Comparison of ENCODE assay signal across 8 mouse cellular contexts in genomic region chr13:54575489-54575888, GRCm38 (mm10). TPM values are rescaled to one million over a fixed set of nuclear protein-coding genes. Genes with fewer than 3 reads are reported as not detected.
A peak's percentile ranks its signal among the peaks of the same experiment; 100 is the strongest.
DNase-seq lines count a peak whose midpoint lies in the region; ATAC-seq and TF ChIP-seq lines count a peak whose summit lies in the region.

No protein-coding gene starts in this region.

- no peaks in the 10 kb centered on the region for H3K27me3 ChIP-seq in heart, embryonic 11.5 days (ENCODE audit: control insufficient read depth, insufficient read depth, low read length)
- peaks cover 9% of the 10 kb centered on the region for H3K27me3 ChIP-seq in CH12.LX (replicated peaks)
- peaks cover 19% of the 10 kb centered on the region for H3K27me3 ChIP-seq in forebrain, embryonic 10.5 days (ENCODE audit: poor library complexity, severe bottlenecking)
- H3K27me3 ChIP-seq in limb, embryonic 15.5 days: peaks cover 3% of the 10 kb centered on the region; the same call in 1 of the 2 replicates
- H3K27me3 ChIP-seq in stomach, postnatal 0 days (ENCODE audit: control insufficient read depth, insufficient read depth, low read length): no peaks in the 10 kb centered on the region

- H3K9ac ChIP-seq in heart, embryonic 11.5 days (ENCODE audit: low read depth, low read length): peak overlapping the region; percentile 90
- H3K9ac ChIP-seq in CH12.LX (ENCODE audit: insufficient read depth, low read depth): peak overlapping the region; percentile 78
- peak overlapping the region; percentile 86 for H3K9ac ChIP-seq in limb, embryonic 15.5 days
- H3K9ac ChIP-seq in stomach, postnatal 0 days (ENCODE audit: low read length): peak overlapping the region; percentile 83

- no peak for TF ChIP-seq RAD21 in CH12.LX (IDR thresholded peaks at IDR 0.05; ENCODE audit: low read depth, low read length)

- in situ Hi-C loops in CH12.LX (cut with MboI; ENCODE audit: low pct_ligation_motif_present, low pct_unique_long_range_greater_than_20kb, low sequenced_read_pairs): no loop called here

- no peak; the same call in 1 of the 2 replicates for ATAC-seq in heart, embryonic 11.5 days (replicated peaks; ENCODE audit: insufficient number of reproducible peaks, low FRiP score, low TSS enrichment)
- ATAC-seq in limb, embryonic 15.5 days (ENCODE audit: insufficient number of reproducible peaks, low FRiP score, low TSS enrichment, low read depth): no peak; the same call in 1 of the 2 replicates
- ATAC-seq in stomach, postnatal 0 days (ENCODE audit: low FRiP score, low TSS enrichment): no peak

- peaks cover 7% of the 10 kb centered on the region; the same call in 1 of the 2 replicates for H3K4me1 ChIP-seq in heart, embryonic 11.5 days (ENCODE audit: control insufficient read depth, insufficient read depth, low read length)
- H3K4me1 ChIP-seq in CH12.LX (ENCODE audit: control insufficient read depth in 1 of 2, insufficient read depth in 2 of 2): peaks cover 13 to 21% of the 10 kb centered on the region in 2 experiments; a peak in 3 of 4 replicates
- H3K4me1 ChIP-seq in forebrain, embryonic 10.5 days: peaks cover 38% of the 10 kb centered on the region
- peaks cover 16% of the 10 kb centered on the region for H3K4me1 ChIP-seq in limb, embryonic 15.5 days
- H3K4me1 ChIP-seq in stomach, postnatal 0 days (replicated peaks; ENCODE audit: control insufficient read depth, insufficient read depth): peaks cover 4% of the 10 kb centered on the region; the same call in 1 of the 2 replicates

- H3K9me3 ChIP-seq in heart, embryonic 11.5 days (replicated peaks; ENCODE audit: control insufficient read depth, low read length): no peaks in the 10 kb centered on the region
- no peaks in the 10 kb centered on the region for H3K9me3 ChIP-seq in CH12.LX (replicated peaks; ENCODE audit: low read length)
- H3K9me3 ChIP-seq in forebrain, embryonic 10.5 days: no peaks in the 10 kb centered on the region
- no peaks in the 10 kb centered on the region for H3K9me3 ChIP-seq in limb, embryonic 15.5 days
- H3K9me3 ChIP-seq in stomach, postnatal 0 days (ENCODE audit: control insufficient read depth, low read length): no peaks in the 10 kb centered on the region

- DNase-seq in heart, postnatal 10 days: no peak
- DNase-seq in CH12.LX (ENCODE audit: extremely low read depth): no peak
- peak; percentile 30 for DNase-seq in forebrain, embryonic 10.5 days (ENCODE audit: extremely low spot score, low spot score)
- DNase-seq in stomach, postnatal 0 days (ENCODE audit: low spot score): peak; percentile 27
- DNase-seq in cerebellum, adult 11 months: no peak
- no peak for DNase-seq in urinary bladder, postnatal 10 days (ENCODE audit: low spot score)

- no peak for TF ChIP-seq CTCF in CH12.LX (conservative IDR thresholded peaks at IDR 0.05 in 1 of 2, IDR thresholded peaks at IDR 0.05 in 1 of 2; ENCODE audit: low read depth in 2 of 2, low read length in 2 of 2)
- TF ChIP-seq CTCF in stomach, postnatal 0 days (IDR thresholded peaks at IDR 0.05; ENCODE audit: low read depth): no peak

- H3K36me3 ChIP-seq in heart, embryonic 11.5 days (ENCODE audit: control insufficient read depth, insufficient read depth, low read length): peaks cover 5% of the 10 kb centered on the region; the same call in 1 of the 2 replicates
- peaks cover 2 to 15% of the 10 kb centered on the region in 2 experiments for H3K36me3 ChIP-seq in CH12.LX (replicated peaks in 1 of 2; ENCODE audit: control insufficient read depth in 1 of 2, insufficient read depth in 1 of 2, low read length in 1 of 2)
- peaks cover 45% of the 10 kb centered on the region for H3K36me3 ChIP-seq in forebrain, embryonic 10.5 days (replicated peaks)
- peaks cover 36% of the 10 kb centered on the region for H3K36me3 ChIP-seq in limb, embryonic 15.5 days
- no peaks in the 10 kb centered on the region for H3K36me3 ChIP-seq in stomach, postnatal 0 days (ENCODE audit: control insufficient read depth, insufficient read depth, low read length)

- peak overlapping the region; percentile 94 for H3K4me3 ChIP-seq in heart, embryonic 11.5 days (ENCODE audit: low read depth, low read length)
- H3K4me3 ChIP-seq in CH12.LX (replicated peaks in 1 of 3; ENCODE audit: low read depth in 2 of 3, low read length in 2 of 3, poor library complexity in 1 of 3): peak overlapping the region; percentile 47 to 83 (median 65)
- peak overlapping the region; percentile 88 for H3K4me3 ChIP-seq in forebrain, embryonic 10.5 days
- peak overlapping the region; percentile 97 for H3K4me3 ChIP-seq in limb, embryonic 15.5 days
- peak overlapping the region; percentile 92 for H3K4me3 ChIP-seq in stomach, postnatal 0 days (ENCODE audit: low read depth, low read length)

- WGBS in heart, embryonic 11.5 days (ENCODE audit: insufficient replicate concordance): 3% methylated on average over 19 of the region's 19 CpGs
- WGBS in forebrain, embryonic 10.5 days: 5% methylated on average over 19 of the region's 19 CpGs
- 1% methylated on average over 19 of the region's 19 CpGs for WGBS in limb, embryonic 15.5 days
- 1% methylated on average over 19 of the region's 19 CpGs for WGBS in stomach, postnatal 0 days

- H3K27ac ChIP-seq in heart, embryonic 11.5 days (ENCODE audit: low read depth, low read length): peak overlapping the region; percentile 82; the same call in 1 of the 2 replicates
- H3K27ac ChIP-seq in CH12.LX (ENCODE audit: insufficient read depth, low read depth): no peak overlapping the region
- H3K27ac ChIP-seq in forebrain, embryonic 10.5 days: peak overlapping the region; percentile 93
- peak overlapping the region; percentile 84; the same call in 1 of the 2 replicates for H3K27ac ChIP-seq in limb, embryonic 15.5 days
- H3K27ac ChIP-seq in stomach, postnatal 0 days (replicated peaks): peak overlapping the region; percentile 83

- H3K4me2 ChIP-seq in heart, embryonic 11.5 days: peak overlapping the region; percentile 90
- peak overlapping the region; percentile 72 for H3K4me2 ChIP-seq in CH12.LX (ENCODE audit: insufficient read depth, low read depth, poor library complexity, severe bottlenecking)
- peak overlapping the region; percentile 86 for H3K4me2 ChIP-seq in limb, embryonic 15.5 days
- peak overlapping the region; percentile 90 for H3K4me2 ChIP-seq in stomach, postnatal 0 days (replicated peaks; ENCODE audit: low read depth)

- intact Hi-C loops in heart, postnatal 10 days (cut with DNase I): loop anchor here (5.0 kb wide), 1 partner anchor 47 kb away; the partner anchor contains the start of gene Faf2

- TF ChIP-seq EP300 in CH12.LX (IDR thresholded peaks at IDR 0.05; ENCODE audit: low read length): no peak
- TF ChIP-seq EP300 in stomach, postnatal 0 days (optimal IDR thresholded peaks at IDR 0.05): no peak

- no peak for TF ChIP-seq POLR2A in CH12.LX (IDR thresholded peaks at IDR 0.05; ENCODE audit: low read depth, low read length)

- H3K79me2 ChIP-seq in CH12.LX (replicated peaks; ENCODE audit: control insufficient read depth, extremely low read depth, insufficient read depth, poor library complexity, severe bottlenecking): no peaks in the 10 kb centered on the region

- dilution Hi-C loops in CH12.LX (cut with MboI; ENCODE audit: extremely low pct_ligation_motif_present, extremely low pct_unique_long_range_greater_than_20kb, low sequenced_read_pairs): no loop called here

RNA-seq across cellular contexts. Expression of gene Arl10, which starts 0.7 kb away (rescaled TPM):
- 17.6 and 18.4 TPM in 2 replicates for polyA plus RNA-seq in heart, embryonic 11.5 days (2014; fragmentation: Nextera tagmentation; extraction: Ambion mirVana)
- total RNA-seq in heart, postnatal 10 days (2021): 10 to 100 TPM in 1 of 2 experiments, 1 to 10 TPM in 1; 9.6 to 11.3 TPM
- total RNA-seq in CH12.LX (2012; rRNA removed) (14.6 and 17.4 TPM in 2 replicates), CH12.LX (2014; rRNA removed) (1.7 TPM in 2 replicates)
- polyA plus RNA-seq in CH12.LX (2012; ENCODE audit: insufficient read length, low read depth): 2.5 and 2.9 TPM in 2 replicates
- 23.3 and 26.5 TPM in 2 replicates for polyA plus RNA-seq in forebrain, embryonic 10.5 days (2016; fragmentation: Nextera tagmentation; extraction: Ambion mirVana)
- polyA plus RNA-seq in limb, embryonic 15.5 days (2015; fragmentation: Nextera tagmentation; extraction: Ambion mirVana): 24.5 and 27.0 TPM in 2 replicates
- polyA plus RNA-seq in stomach, postnatal 0 days (2015; fragmentation: Nextera tagmentation; extraction: Ambion mirVana): 13.3 and 14.4 TPM in 2 replicates

RNA-seq across cellular contexts. Expression of gene 4833439L19Rik, which starts 10.3 kb away (rescaled TPM):
- 126 and 137 TPM in 2 replicates for polyA plus RNA-seq in heart, embryonic 11.5 days (2014; fragmentation: Nextera tagmentation; extraction: Ambion mirVana)
- total RNA-seq in heart, postnatal 10 days (2021): 100 to 1,000 TPM in 1 of 2 experiments, 10 to 100 TPM in 1; 99.0 to 105 TPM
- total RNA-seq in CH12.LX (2012; rRNA removed) (25.0 and 26.4 TPM in 2 replicates), CH12.LX (2014; rRNA removed) (23.1 and 23.5 TPM in 2 replicates)
- 23.0 and 23.5 TPM in 2 replicates for polyA plus RNA-seq in CH12.LX (2012; ENCODE audit: insufficient read length, low read depth)
- polyA plus RNA-seq in forebrain, embryonic 10.5 days (2016; fragmentation: Nextera tagmentation; extraction: Ambion mirVana): 201 and 202 TPM in 2 replicates
- 128 and 133 TPM in 2 replicates for polyA plus RNA-seq in limb, embryonic 15.5 days (2015; fragmentation: Nextera tagmentation; extraction: Ambion mirVana)
- 87.0 and 96.8 TPM in 2 replicates for polyA plus RNA-seq in stomach, postnatal 0 days (2015; fragmentation: Nextera tagmentation; extraction: Ambion mirVana)

RNA-seq across cellular contexts. Expression of gene Nop16, which starts 14.4 kb away (rescaled TPM):
- polyA plus RNA-seq in heart, embryonic 11.5 days (2014; fragmentation: Nextera tagmentation; extraction: Ambion mirVana): 61.8 and 65.6 TPM in 2 replicates
- 10 to 100 TPM; 17.0 to 20.0 TPM for total RNA-seq in heart, postnatal 10 days (2021)
- 100 and 137 TPM in 2 replicates for total RNA-seq in CH12.LX (2012; rRNA removed)
- 127 and 132 TPM in 2 replicates for total RNA-seq in CH12.LX (2014; rRNA removed)
- polyA plus RNA-seq in CH12.LX (2012; ENCODE audit: insufficient read length, low read depth): 187 and 197 TPM in 2 replicates
- 99.8 and 111 TPM in 2 replicates for polyA plus RNA-seq in forebrain, embryonic 10.5 days (2016; fragmentation: Nextera tagmentation; extraction: Ambion mirVana)
- polyA plus RNA-seq in limb, embryonic 15.5 days (2015; fragmentation: Nextera tagmentation; extraction: Ambion mirVana): 91.5 and 102 TPM in 2 replicates
- 51.2 and 53.5 TPM in 2 replicates for polyA plus RNA-seq in stomach, postnatal 0 days (2015; fragmentation: Nextera tagmentation; extraction: Ambion mirVana)

RNA-seq across cellular contexts. Expression of gene Higd2a, which starts 14.5 kb away (rescaled TPM):
- 225 and 241 TPM in 2 replicates for polyA plus RNA-seq in heart, embryonic 11.5 days (2014; fragmentation: Nextera tagmentation; extraction: Ambion mirVana)
- total RNA-seq in heart, postnatal 10 days (2021): 100 to 1,000 TPM; 236 to 244 TPM
- 75.7 and 86.0 TPM in 2 replicates for total RNA-seq in CH12.LX (2012; rRNA removed)
- 44.2 and 51.6 TPM in 2 replicates for total RNA-seq in CH12.LX (2014; rRNA removed)
- 89.8 and 106 TPM in 2 replicates for polyA plus RNA-seq in CH12.LX (2012; ENCODE audit: insufficient read length, low read depth)
- 143 and 144 TPM in 2 replicates for polyA plus RNA-seq in forebrain, embryonic 10.5 days (2016; fragmentation: Nextera tagmentation; extraction: Ambion mirVana)
- 148 and 153 TPM in 2 replicates for polyA plus RNA-seq in limb, embryonic 15.5 days (2015; fragmentation: Nextera tagmentation; extraction: Ambion mirVana)
- polyA plus RNA-seq in stomach, postnatal 0 days (2015; fragmentation: Nextera tagmentation; extraction: Ambion mirVana): 282 and 289 TPM in 2 replicates

RNA-seq across cellular contexts. Expression of gene Cltb, which starts 35.7 kb away (rescaled TPM):
- polyA plus RNA-seq in heart, embryonic 11.5 days (2014; fragmentation: Nextera tagmentation; extraction: Ambion mirVana): 38.6 and 39.5 TPM in 2 replicates
- total RNA-seq in heart, postnatal 10 days (2021): 100 to 1,000 TPM in 1 of 2 experiments, 10 to 100 TPM in 1; 99.4 to 103 TPM
- 17.9 and 18.9 TPM in 2 replicates for total RNA-seq in CH12.LX (2012; rRNA removed)
- total RNA-seq in CH12.LX (2014; rRNA removed): 9.2 and 10.2 TPM in 2 replicates
- 19.5 and 27.2 TPM in 2 replicates for polyA plus RNA-seq in CH12.LX (2012; ENCODE audit: insufficient read length, low read depth)
- polyA plus RNA-seq in forebrain, embryonic 10.5 days (2016; fragmentation: Nextera tagmentation; extraction: Ambion mirVana): 12.4 and 15.3 TPM in 2 replicates
- polyA plus RNA-seq in limb, embryonic 15.5 days (2015; fragmentation: Nextera tagmentation; extraction: Ambion mirVana): 87.6 and 96.9 TPM in 2 replicates
- polyA plus RNA-seq in stomach, postnatal 0 days (2015; fragmentation: Nextera tagmentation; extraction: Ambion mirVana): 156 and 160 TPM in 2 replicates

Comparison
In these comparisons a context has a peak if more than half of its experiments do, and no peak if none do; other contexts are left out.
1. DNase-seq: peak in forebrain, embryonic 10.5 days (single experiment) and stomach, postnatal 0 days (single experiment); none in heart, postnatal 10 days (0 of 2), CH12.LX (single experiment), cerebellum, adult 11 months (single experiment) and urinary bladder, postnatal 10 days (single experiment).
2. Peak in every context shown above with its lines, with median percentiles within 50 percentile points of each other: H3K4me2 ChIP-seq, H3K4me3 ChIP-seq and H3K9ac ChIP-seq.